ENCODE assay signal across 8 mouse cellular contexts in genomic region chr4:40853565-40854386, GRCm38 (mm10). TPM values are rescaled to one million over a fixed set of nuclear protein-coding genes. Genes with fewer than 3 reads are reported as not detected.
DNase-seq lines count a peak whose midpoint lies in the region; ATAC-seq and TF ChIP-seq lines count a peak whose summit lies in the region.

B4galt1 (minus strand) TSS chr4:40854005.

- H3K27me3 ChIP-seq in embryonic facial prominence, embryonic 15.5 days, result no peaks in the 10 kb centered on the region
- no peaks in the 10 kb centered on the region for H3K27me3 ChIP-seq in kidney, embryonic 14.5 days (ENCODE audit: control insufficient read depth, insufficient read depth, low read length)
- H3K27me3 ChIP-seq in limb, embryonic 15.5 days, result no peaks in the 10 kb centered on the region

- peak within 1 kb of the TSS; percentile 81 for H3K9ac ChIP-seq in embryonic facial prominence, embryonic 15.5 days
- H3K9ac ChIP-seq in kidney, embryonic 14.5 days (ENCODE audit: low read depth, low read length), result peak within 1 kb of the TSS; percentile 89
- peak within 1 kb of the TSS; percentile 82 for H3K9ac ChIP-seq in limb, embryonic 15.5 days

- H3K4me3 ChIP-seq in bone marrow, adult 2 months (replicated peaks; ENCODE audit: control insufficient read depth, low read depth, low read length), result peak within 1 kb of the TSS; percentile 100
- peak within 1 kb of the TSS; percentile 62 for H3K4me3 ChIP-seq in embryonic facial prominence, embryonic 15.5 days (replicated peaks)
- H3K4me3 ChIP-seq in kidney, embryonic 14.5 days (ENCODE audit: low read length), result peak within 1 kb of the TSS; percentile 84
- H3K4me3 ChIP-seq in limb, embryonic 15.5 days, result peak within 1 kb of the TSS; percentile 81

- H3K4me2 ChIP-seq in embryonic facial prominence, embryonic 15.5 days (replicated peaks), result peak within 1 kb of the TSS; percentile 80
- H3K4me2 ChIP-seq in kidney, embryonic 14.5 days (replicated peaks; ENCODE audit: low read depth, low read length), result peak within 1 kb of the TSS; percentile 88
- peak within 1 kb of the TSS; percentile 83 for H3K4me2 ChIP-seq in limb, embryonic 15.5 days

- peaks cover 11% of the 10 kb centered on the region for H3K4me1 ChIP-seq in bone marrow, adult 2 months (ENCODE audit: control insufficient read depth, insufficient read depth, low read length)
- peaks cover 48% of the 10 kb centered on the region for H3K4me1 ChIP-seq in embryonic facial prominence, embryonic 15.5 days
- H3K4me1 ChIP-seq in kidney, embryonic 14.5 days (ENCODE audit: control insufficient read depth, insufficient read depth, low read length), result peaks cover 30% of the 10 kb centered on the region
- H3K4me1 ChIP-seq in limb, embryonic 15.5 days, result peaks cover 35% of the 10 kb centered on the region

- no peaks in the 10 kb centered on the region for H3K36me3 ChIP-seq in embryonic facial prominence, embryonic 15.5 days
- no peaks in the 10 kb centered on the region for H3K36me3 ChIP-seq in kidney, embryonic 14.5 days (ENCODE audit: control insufficient read depth, insufficient read depth, low read length)
- H3K36me3 ChIP-seq in limb, embryonic 15.5 days, result no peaks in the 10 kb centered on the region

- H3K9me3 ChIP-seq in embryonic facial prominence, embryonic 15.5 days (replicated peaks), result no peaks in the 10 kb centered on the region
- H3K9me3 ChIP-seq in kidney, embryonic 14.5 days (ENCODE audit: control insufficient read depth, low read length), result no peaks in the 10 kb centered on the region
- no peaks in the 10 kb centered on the region for H3K9me3 ChIP-seq in limb, embryonic 15.5 days

- TF ChIP-seq POLR2A in bone marrow, adult 2 months (IDR thresholded peaks at IDR 0.05; ENCODE audit: borderline replicate concordance, control insufficient read depth, low read depth, low read length), result peak; percentile 93

- WGBS in bone marrow, adult 2 months, result under 1% methylated on average over 83 of the region's 83 CpGs
- WGBS in embryonic facial prominence, embryonic 15.5 days, result under 1% methylated on average over 74 of the region's 83 CpGs
- under 1% methylated on average over 74 of the region's 83 CpGs for WGBS in kidney, embryonic 14.5 days
- under 1% methylated on average over 82 of the region's 83 CpGs for WGBS in limb, embryonic 15.5 days

- peak within 1 kb of the TSS; percentile 98 for H3K27ac ChIP-seq in bone marrow, adult 2 months (ENCODE audit: control insufficient read depth, insufficient read depth, low read depth, low read length, poor library complexity)
- peak within 1 kb of the TSS; percentile 92 for H3K27ac ChIP-seq in embryonic facial prominence, embryonic 15.5 days (replicated peaks)
- H3K27ac ChIP-seq in kidney, embryonic 14.5 days (ENCODE audit: low read depth, low read length), result peak within 1 kb of the TSS; percentile 94
- H3K27ac ChIP-seq in limb, embryonic 15.5 days, result peak within 1 kb of the TSS; percentile 95

- peak; percentile 95 for ATAC-seq in embryonic facial prominence, embryonic 15.5 days (ENCODE audit: insufficient number of reproducible peaks, low FRiP score, low TSS enrichment, low read depth)
- peak; percentile 97 for ATAC-seq in kidney, embryonic 14.5 days (ENCODE audit: low FRiP score, low TSS enrichment)
- peak; percentile 96 for ATAC-seq in limb, embryonic 15.5 days (ENCODE audit: insufficient number of reproducible peaks, low FRiP score, low TSS enrichment, low read depth)

- TF ChIP-seq CTCF in bone marrow, adult 2 months (IDR thresholded peaks at IDR 0.05; ENCODE audit: control insufficient read depth, insufficient read depth, low read length), result no peak

- peak; percentile 100 for DNase-seq in 416B (ENCODE audit: low read depth)
- peak; percentile 97 to 98 for DNase-seq in heart, adult 9 months (ENCODE audit: low spot score in 2 of 2)
- DNase-seq in monocyte, adult 2 months (ENCODE audit: low read depth in 1 of 2, low spot score in 2 of 2), result peak; percentile 87 to 94
- peak; percentile 99 for DNase-seq in spleen, postnatal 36 days (ENCODE audit: low spot score in 2 of 2)

RNA-seq across cellular contexts. Expression of gene B4galt1, which starts in this region (rescaled TPM):
- polyA plus RNA-seq in bone marrow, adult 2 months (2011; ENCODE audit: insufficient read depth, insufficient read length, low replicate concordance, missing spikeins), result 32.2 and 44.4 TPM in 2 replicates
- polyA plus RNA-seq in embryonic facial prominence, embryonic 15.5 days (2015; fragmentation: Nextera tagmentation; extraction: Ambion mirVana), result 59.7 and 61.3 TPM in 2 replicates
- 36.0 and 45.8 TPM in 2 replicates for polyA plus RNA-seq in kidney, embryonic 14.5 days (2014; fragmentation: Nextera tagmentation; extraction: Ambion mirVana)
- 50.3 and 58.1 TPM in 2 replicates for polyA plus RNA-seq in limb, embryonic 15.5 days (2015; fragmentation: Nextera tagmentation; extraction: Ambion mirVana)

Comparison
In these comparisons a context has a peak if more than half of its experiments do, and no peak if none do; other contexts are left out.
1. Peak in every context shown above with its lines: DNase-seq, ATAC-seq, H3K4me3 ChIP-seq and H3K27ac ChIP-seq.